Mouse (Mus musculus) C2C12 (cell line): ENCODE data around the gene Olfr92.

ENCODE experiments used
- CEBPB ChIP-seq: IDR thresholded peaks from one replicate; pipeline ENCODE4 v1.6.1; 2011; ENCODE audit warnings: low read depth, mild to moderate bottlenecking, control low read depth, moderate library complexity
- CTCF ChIP-seq: IDR thresholded peaks from one replicate; pipeline ENCODE4 v1.5.1; 2011; ENCODE audit not compliant: control insufficient read depth, insufficient read depth, insufficient read length
- USF1 ChIP-seq: IDR thresholded peaks from one replicate; pipeline ENCODE4 v1.6.1; 2011; ENCODE audit warnings: low read depth, mild to moderate bottlenecking, control low read depth, moderate library complexity

GRCm38 (mm10) chr17:37093289-37093688 is 26.6 kb downstream of the Olfr92 start:
- TF ChIP-seq CTCF, result no peak
- TF ChIP-seq CEBPB, result no peak
- no peak for TF ChIP-seq USF1
